ENCODE assay signal across 10 mouse cellular contexts in genomic region chr3:116384319-116384718, GRCm38 (mm10). TPM values are rescaled to one million over a fixed set of nuclear protein-coding genes. Genes with fewer than 3 reads are reported as not detected.
DNase-seq lines count a peak whose midpoint lies in the region; ATAC-seq and TF ChIP-seq lines count a peak whose summit lies in the region.
"Had no signal": no experiment of that assay in that cellular context is flagged by ENCODE, and none has a peak within 500 bp of the region (broad histone marks: within the 10 kb centered on the region; RNA-seq: fewer than 3 reads in every experiment).

No protein-coding gene starts in this region.

- peak overlapping the region; percentile 18; the same call in 1 of the 2 replicates for H3K27ac ChIP-seq in stomach, embryonic 16.5 days (ENCODE audit: low read length)
- H3K27ac ChIP-seq in stomach, postnatal 0 days (replicated peaks) = no peak overlapping the region
- peak overlapping the region; percentile 79 for H3K27ac ChIP-seq in heart, embryonic 13.5 days (replicated peaks)
- H3K27ac ChIP-seq in forebrain, embryonic 11.5 days (ENCODE audit: low read depth, low read length) = no peak overlapping the region
- H3K27ac ChIP-seq: liver, embryonic 15.5 days; neural tube, embryonic 13.5 days had no signal

- H3K4me3 ChIP-seq in stomach, embryonic 16.5 days (replicated peaks; ENCODE audit: low read length) = no peak overlapping the region
- H3K4me3 ChIP-seq in stomach, postnatal 0 days (ENCODE audit: low read depth, low read length) = no peak overlapping the region
- no peak overlapping the region for H3K4me3 ChIP-seq in heart, embryonic 13.5 days
- no peak overlapping the region for H3K4me3 ChIP-seq in forebrain, embryonic 11.5 days (ENCODE audit: low read depth, low read length)
- H3K4me3 ChIP-seq: liver, embryonic 15.5 days; neural tube, embryonic 13.5 days had no signal

- H3K4me2 ChIP-seq in stomach, embryonic 16.5 days (ENCODE audit: low read depth, low read length) = no peak overlapping the region
- H3K4me2 ChIP-seq in stomach, postnatal 0 days (replicated peaks; ENCODE audit: low read depth) = no peak overlapping the region
- peak overlapping the region; percentile 17; the same call in 1 of the 2 replicates for H3K4me2 ChIP-seq in heart, embryonic 13.5 days
- H3K4me2 ChIP-seq in forebrain, embryonic 11.5 days (ENCODE audit: low read depth, low read length, severe bottlenecking) = no peak overlapping the region
- H3K4me2 ChIP-seq: liver, embryonic 15.5 days; neural tube, embryonic 13.5 days had no signal

- WGBS in stomach, embryonic 16.5 days = 69% methylated on average over 7 of the region's 7 CpGs
- 68% methylated on average over 7 of the region's 7 CpGs for WGBS in stomach, postnatal 0 days
- 66% methylated on average over 7 of the region's 7 CpGs for WGBS in heart, embryonic 13.5 days
- WGBS in forebrain, embryonic 11.5 days = 91% methylated on average over 7 of the region's 7 CpGs

- no peaks in the 10 kb centered on the region for H3K36me3 ChIP-seq in stomach, embryonic 16.5 days (ENCODE audit: control insufficient read depth, insufficient read depth, low read length)
- H3K36me3 ChIP-seq in stomach, postnatal 0 days (ENCODE audit: control insufficient read depth, insufficient read depth, low read length) = no peaks in the 10 kb centered on the region
- H3K36me3 ChIP-seq in heart, embryonic 13.5 days = 0 out of 2 replicates have a peak, but pooled peaks cover 3% of the 10 kb centered on the region
- no peaks in the 10 kb centered on the region for H3K36me3 ChIP-seq in forebrain, embryonic 11.5 days (ENCODE audit: control insufficient read depth, insufficient read depth, low read length)
- H3K36me3 ChIP-seq: liver, embryonic 15.5 days had no signal

- no peak for DNase-seq in stomach, postnatal 0 days (ENCODE audit: low spot score)
- peak; percentile 79 for DNase-seq in kidney, postnatal 10 days
- no peak for DNase-seq in right cerebral cortex, postnatal 14 days
- no peak for DNase-seq in urinary bladder, adult 2 months (ENCODE audit: low spot score)
- DNase-seq in forebrain, embryonic 11.5 days (ENCODE audit: low spot score) = no peak

- no peaks in the 10 kb centered on the region for H3K9me3 ChIP-seq in stomach, embryonic 16.5 days (replicated peaks; ENCODE audit: control insufficient read depth, low read length)
- H3K9me3 ChIP-seq in stomach, postnatal 0 days (ENCODE audit: control insufficient read depth, low read length) = no peaks in the 10 kb centered on the region
- H3K9me3 ChIP-seq in heart, embryonic 13.5 days = no peaks in the 10 kb centered on the region
- H3K9me3 ChIP-seq in forebrain, embryonic 11.5 days (ENCODE audit: control insufficient read depth, low read length) = no peaks in the 10 kb centered on the region
- H3K9me3 ChIP-seq: liver, embryonic 15.5 days; neural tube, embryonic 13.5 days had no signal

- no peaks in the 10 kb centered on the region for H3K27me3 ChIP-seq in stomach, embryonic 16.5 days (ENCODE audit: control insufficient read depth, insufficient read depth, low read length)
- no peaks in the 10 kb centered on the region for H3K27me3 ChIP-seq in stomach, postnatal 0 days (ENCODE audit: control insufficient read depth, insufficient read depth, low read length)
- H3K27me3 ChIP-seq in heart, embryonic 13.5 days (replicated peaks) = no peaks in the 10 kb centered on the region
- no peaks in the 10 kb centered on the region for H3K27me3 ChIP-seq in forebrain, embryonic 11.5 days (ENCODE audit: control insufficient read depth, insufficient read depth, low read length)
- H3K27me3 ChIP-seq: liver, embryonic 15.5 days; neural tube, embryonic 13.5 days had no signal

- no peak overlapping the region for H3K9ac ChIP-seq in stomach, embryonic 16.5 days (ENCODE audit: low read length)
- no peak overlapping the region for H3K9ac ChIP-seq in stomach, postnatal 0 days (ENCODE audit: low read length)
- H3K9ac ChIP-seq in heart, embryonic 13.5 days = no peak overlapping the region
- H3K9ac ChIP-seq in forebrain, embryonic 11.5 days (ENCODE audit: low read length) = no peak overlapping the region
- H3K9ac ChIP-seq: liver, embryonic 15.5 days; neural tube, embryonic 13.5 days had no signal

- peaks cover 5% of the 10 kb centered on the region; the same call in 1 of the 2 replicates for H3K4me1 ChIP-seq in stomach, embryonic 16.5 days (ENCODE audit: control insufficient read depth, insufficient read depth, low read length)
- no peaks in the 10 kb centered on the region; the same call in 1 of the 2 replicates for H3K4me1 ChIP-seq in stomach, postnatal 0 days (replicated peaks; ENCODE audit: control insufficient read depth, insufficient read depth)
- H3K4me1 ChIP-seq in heart, embryonic 13.5 days = peaks cover 35% of the 10 kb centered on the region
- H3K4me1 ChIP-seq in forebrain, embryonic 11.5 days (replicated peaks; ENCODE audit: control insufficient read depth, insufficient read depth, low read length) = no peaks in the 10 kb centered on the region

- no peak for TF ChIP-seq CTCF in stomach, postnatal 0 days (IDR thresholded peaks at IDR 0.05; ENCODE audit: low read depth)

- no peak for TF ChIP-seq EP300 in stomach, postnatal 0 days (optimal IDR thresholded peaks at IDR 0.05)

- no peak for ATAC-seq in stomach, embryonic 16.5 days (ENCODE audit: insufficient read depth, low FRiP score)
- ATAC-seq in stomach, postnatal 0 days (ENCODE audit: low FRiP score, low TSS enrichment) = no peak
- ATAC-seq in heart, embryonic 13.5 days (ENCODE audit: extremely low read depth, insufficient number of reproducible peaks, low FRiP score, low TSS enrichment) = no peak
- ATAC-seq in frontal cortex, adult (ENCODE audit: low TSS enrichment) = no peak
- no peak for ATAC-seq in forebrain, embryonic 11.5 days (replicated peaks; ENCODE audit: low FRiP score)

RNA-seq across cellular contexts. Expression of gene Cdc14a, which starts 39.5 kb away (rescaled TPM):
- polyA plus RNA-seq in stomach, embryonic 16.5 days (2015; fragmentation: Nextera tagmentation; extraction: Ambion mirVana) = 8.7 and 9.2 TPM in 2 replicates
- polyA plus RNA-seq in stomach, postnatal 0 days (2015; fragmentation: Nextera tagmentation; extraction: Ambion mirVana) = 4.6 TPM in 2 replicates
- 3.6 and 3.9 TPM in 2 replicates for polyA plus RNA-seq in heart, embryonic 13.5 days (2015; fragmentation: Nextera tagmentation; extraction: Ambion mirVana)
- 6.3 and 6.6 TPM in 2 replicates for polyA plus RNA-seq in urinary bladder, adult 2 months (2012; rRNA removed)
- 23.0 and 23.2 TPM in 2 replicates for polyA plus RNA-seq in forebrain, embryonic 11.5 days (2014; fragmentation: Nextera tagmentation; extraction: Ambion mirVana)

Comparison
In these comparisons a context has a peak if more than half of its experiments do, and no peak if none do; other contexts are left out.
1. H3K27ac ChIP-seq: peak in stomach, embryonic 16.5 days (single experiment) and heart, embryonic 13.5 days (single experiment); none in stomach, postnatal 0 days (single experiment) and forebrain, embryonic 11.5 days (single experiment).